Mouse (Mus musculus): ENCODE data around the gene Smtnl1. TPM values are rescaled to one million over a fixed set of nuclear protein-coding genes. Genes with fewer than 3 reads are reported as not detected.
A peak's percentile ranks its signal among the peaks of the same experiment; 100 is the strongest.

The Smtnl1 gene
- polyA plus RNA-seq, 1 experiment: 0.08 TPM

DNA sequence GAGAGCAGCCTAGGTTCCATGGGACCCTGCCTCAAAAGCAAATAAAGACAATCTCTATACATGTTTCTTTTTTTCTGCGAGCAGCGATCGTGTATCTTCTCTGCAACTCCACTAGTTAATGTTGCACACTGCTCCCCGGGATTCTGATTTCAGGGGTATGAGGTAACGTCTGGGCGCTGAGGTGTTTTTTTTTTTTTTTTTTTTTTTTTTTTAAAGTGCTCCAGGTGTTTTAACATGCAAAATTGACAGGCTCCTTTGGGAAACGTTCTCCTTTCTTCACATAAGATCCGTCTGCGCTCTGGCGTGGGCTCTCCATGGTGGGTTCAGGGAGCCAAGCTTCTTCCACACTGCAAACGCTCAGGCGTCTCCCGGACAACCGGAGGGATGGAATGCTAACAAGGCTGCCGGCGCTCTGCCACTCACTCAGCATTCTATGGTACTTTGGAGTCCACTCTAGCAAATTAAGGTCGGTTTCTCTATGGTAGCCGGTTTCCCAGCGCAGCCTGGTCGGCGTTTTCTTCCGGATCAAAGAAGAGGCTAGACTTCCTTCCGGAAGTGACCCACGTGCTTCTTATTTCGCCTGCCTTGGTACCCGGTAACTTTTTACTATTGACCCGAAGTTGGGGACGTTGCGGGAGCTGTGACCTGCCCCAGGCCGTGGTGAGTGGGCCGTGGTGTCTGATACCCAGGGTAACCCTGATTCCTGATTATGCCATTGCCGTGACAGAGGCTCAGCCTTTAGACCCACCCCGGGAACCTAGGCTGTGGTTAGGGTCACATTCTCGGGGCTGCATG lies 4.2 kb upstream of the Smtnl1 start, which contains the start of gene Timm10:
Timm10 (plus strand) TSS at position 510 of the 795 bp plus-strand sequence.
- H3K4me3 ChIP-seq (replicated peaks): peak within 1 kb of the TSS; percentile 88
- TF ChIP-seq TAL1 (IDR thresholded peaks at IDR 0.05; ENCODE audit: low read length): no peak
- no peak for TF ChIP-seq GATA1 (IDR thresholded peaks at IDR 0.05; ENCODE audit: low read length)
- H3K9me3 ChIP-seq (ENCODE audit: control insufficient read depth, low read length): peaks cover 4% of the 10 kb centered on the region
- H3K27me3 ChIP-seq (ENCODE audit: control insufficient read depth): peaks cover 37% of the 10 kb centered on the region
- H3K36me3 ChIP-seq (ENCODE audit: control insufficient read depth): peaks cover 35% of the 10 kb centered on the region
- H3K4me1 ChIP-seq (ENCODE audit: control insufficient read depth): peaks cover 78% of the 10 kb centered on the region

DNA sequence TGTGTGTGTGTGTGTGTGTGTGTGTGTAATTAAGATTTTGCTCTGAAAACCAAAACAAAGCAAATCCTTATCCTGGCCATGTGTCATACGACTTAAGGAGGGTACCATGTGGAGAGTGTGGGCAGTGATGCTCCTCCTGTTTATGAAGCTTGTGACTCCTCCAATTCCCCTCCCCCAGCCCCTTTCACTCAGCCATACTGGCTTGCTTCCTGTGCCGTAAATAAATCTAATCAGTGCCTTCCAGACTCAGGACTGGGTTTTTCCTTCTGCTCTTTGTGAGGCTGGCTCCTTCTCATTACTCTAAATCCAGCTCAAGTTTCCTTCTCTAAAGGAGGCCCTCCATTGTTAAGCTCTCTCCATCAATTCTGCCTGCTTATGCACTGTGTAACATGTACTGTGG lies 785 bp upstream of the Smtnl1 start:
- no peak overlapping the region for H3K4me3 ChIP-seq (replicated peaks)
- TF ChIP-seq TAL1 (IDR thresholded peaks at IDR 0.05; ENCODE audit: low read length): no peak
- no peak for TF ChIP-seq GATA1 (IDR thresholded peaks at IDR 0.05; ENCODE audit: low read length)
- H3K9me3 ChIP-seq (ENCODE audit: control insufficient read depth, low read length): peaks cover under 1% of the 10 kb centered on the region
- H3K27me3 ChIP-seq (ENCODE audit: control insufficient read depth): peaks cover 72% of the 10 kb centered on the region
- peaks cover 62% of the 10 kb centered on the region for H3K4me1 ChIP-seq (ENCODE audit: control insufficient read depth)
- H3K36me3 ChIP-seq (ENCODE audit: control insufficient read depth): peaks cover 3% of the 10 kb centered on the region

DNA sequence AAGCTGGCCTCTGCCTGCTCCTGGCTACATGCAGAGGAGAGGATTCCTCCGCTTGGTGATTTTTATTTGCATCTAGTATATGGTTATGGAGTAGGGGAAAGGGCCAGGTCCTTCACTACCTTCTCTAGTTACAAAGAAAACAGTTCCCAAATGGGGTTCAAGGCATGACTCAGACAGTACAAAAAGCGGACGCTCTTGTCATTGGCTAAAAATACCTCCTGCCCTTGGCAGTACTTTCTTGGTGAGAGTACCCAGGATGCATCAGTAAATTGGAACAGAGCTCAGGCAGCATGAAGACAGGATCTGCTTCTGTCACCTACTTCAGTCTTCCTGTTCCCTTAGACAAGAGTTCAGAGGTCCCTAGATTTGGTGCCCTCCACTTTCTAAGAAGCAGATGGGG lies 2.6 kb downstream of the Smtnl1 start:
- TF ChIP-seq GATA1 (IDR thresholded peaks at IDR 0.05; ENCODE audit: low read length) (no peak), TAL1 (IDR thresholded peaks at IDR 0.05; ENCODE audit: low read length) (no peak)
- H3K4me1 ChIP-seq (ENCODE audit: control insufficient read depth): peaks cover 61% of the 10 kb centered on the region
- H3K9me3 ChIP-seq (ENCODE audit: control insufficient read depth, low read length): peaks cover 7% of the 10 kb centered on the region
- no peak overlapping the region for H3K4me3 ChIP-seq (replicated peaks)
- peaks cover 13% of the 10 kb centered on the region for H3K36me3 ChIP-seq (ENCODE audit: control insufficient read depth)
- peaks cover 98% of the 10 kb centered on the region for H3K27me3 ChIP-seq (ENCODE audit: control insufficient read depth)

DNA sequence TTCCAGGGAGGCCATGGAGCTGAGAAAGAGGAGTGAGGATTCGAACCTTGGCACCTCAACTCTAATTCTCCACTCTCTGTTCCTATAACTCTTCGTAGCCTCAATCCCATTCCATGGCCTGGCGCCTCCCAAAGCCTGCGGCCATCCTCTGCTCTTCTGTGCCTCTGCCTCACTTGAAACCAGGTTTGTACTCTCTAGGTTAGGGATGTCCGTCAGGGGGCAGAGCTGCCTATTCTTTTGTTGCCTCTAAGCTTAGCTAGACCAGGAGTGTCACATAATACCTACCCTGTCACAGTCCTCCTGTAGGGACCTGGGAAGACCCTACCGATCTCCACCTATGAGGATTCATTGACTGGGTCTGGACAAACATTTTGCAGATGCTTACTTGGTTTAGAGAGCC lies 9.8 kb downstream of the Smtnl1 start:
- peaks cover 29% of the 10 kb centered on the region for H3K27me3 ChIP-seq (ENCODE audit: control insufficient read depth)
- TF ChIP-seq TAL1 (IDR thresholded peaks at IDR 0.05; ENCODE audit: low read length) (no peak), GATA1 (IDR thresholded peaks at IDR 0.05; ENCODE audit: low read length) (no peak)
- peaks cover 92% of the 10 kb centered on the region for H3K4me1 ChIP-seq (ENCODE audit: control insufficient read depth)
- H3K4me3 ChIP-seq (replicated peaks): peak overlapping the region; percentile 55
- peaks cover 21% of the 10 kb centered on the region for H3K9me3 ChIP-seq (ENCODE audit: control insufficient read depth, low read length)
- H3K36me3 ChIP-seq (ENCODE audit: control insufficient read depth): peaks cover 79% of the 10 kb centered on the region

DNA sequence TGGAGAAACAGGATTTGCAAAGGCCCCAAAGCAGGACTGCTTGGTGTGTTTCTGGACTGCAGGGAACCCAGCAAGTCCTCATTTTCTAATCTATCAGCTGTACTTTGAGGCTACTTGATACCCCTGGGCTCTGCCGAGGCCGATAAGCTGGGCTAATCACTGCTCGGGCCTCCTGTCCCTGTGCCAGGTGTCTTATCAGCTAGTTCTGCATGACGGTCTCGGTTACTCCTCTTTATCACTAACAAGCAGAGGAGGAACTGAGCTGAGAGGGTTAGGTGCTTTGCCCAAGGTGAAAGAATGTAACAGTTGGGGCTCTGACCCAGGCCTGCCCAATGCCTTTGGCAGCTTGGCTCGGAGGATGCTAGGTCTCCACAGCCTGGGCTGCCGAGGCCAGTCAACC lies 10.6 kb downstream of the Smtnl1 start:
- TF ChIP-seq GATA1 (IDR thresholded peaks at IDR 0.05; ENCODE audit: low read length) (peak; percentile 99), TAL1 (IDR thresholded peaks at IDR 0.05; ENCODE audit: low read length) (peak; percentile 99)
- peak overlapping the region; percentile 55 for H3K4me3 ChIP-seq (replicated peaks)
- H3K36me3 ChIP-seq (ENCODE audit: control insufficient read depth): peaks cover 87% of the 10 kb centered on the region
- H3K27me3 ChIP-seq (ENCODE audit: control insufficient read depth): peaks cover 21% of the 10 kb centered on the region
- H3K4me1 ChIP-seq (ENCODE audit: control insufficient read depth): peaks cover 92% of the 10 kb centered on the region
- H3K9me3 ChIP-seq (ENCODE audit: control insufficient read depth, low read length): peaks cover 21% of the 10 kb centered on the region

GRCm38 (mm10) chr2:84810886-84811577 lies 11.4 kb downstream of the Smtnl1 start:
- TF ChIP-seq GATA1 (IDR thresholded peaks at IDR 0.05; ENCODE audit: low read length) (no peak), TAL1 (IDR thresholded peaks at IDR 0.05; ENCODE audit: low read length) (no peak)
- peak overlapping the region; percentile 55 for H3K4me3 ChIP-seq (replicated peaks)
- peaks cover 13% of the 10 kb centered on the region for H3K27me3 ChIP-seq (ENCODE audit: control insufficient read depth)
- H3K9me3 ChIP-seq (ENCODE audit: control insufficient read depth, low read length): peaks cover 21% of the 10 kb centered on the region
- peaks cover 94% of the 10 kb centered on the region for H3K4me1 ChIP-seq (ENCODE audit: control insufficient read depth)
- H3K36me3 ChIP-seq (ENCODE audit: control insufficient read depth): peaks cover 93% of the 10 kb centered on the region

- H3K27me3 ChIP-seq (ENCODE audit: control insufficient read depth): peaks cover 7% of the 10 kb centered on the region
- peak overlapping the region; percentile 23 for H3K4me3 ChIP-seq (replicated peaks)
- peaks cover 93% of the 10 kb centered on the region for H3K36me3 ChIP-seq (ENCODE audit: control insufficient read depth)
- peaks cover 21% of the 10 kb centered on the region for H3K9me3 ChIP-seq (ENCODE audit: control insufficient read depth, low read length)
- TF ChIP-seq GATA1 (IDR thresholded peaks at IDR 0.05; ENCODE audit: low read length) (no peak), TAL1 (IDR thresholded peaks at IDR 0.05; ENCODE audit: low read length) (no peak)
- H3K4me1 ChIP-seq (ENCODE audit: control insufficient read depth): peaks cover 94% of the 10 kb centered on the region
Observed at GRCm38 (mm10) chr2:84810526-84810885, 11.9 kb downstream of the Smtnl1 start.

- Histone ChIP-seq H3K36me3 (ENCODE audit: control insufficient read depth) (peaks cover 95% of the 10 kb centered on the region), H3K9me3 (ENCODE audit: control insufficient read depth, low read length) (peaks cover 25% of the 10 kb centered on the region), H3K4me3 (replicated peaks) (no peak overlapping the region), H3K27me3 (ENCODE audit: control insufficient read depth) (peaks cover 3% of the 10 kb centered on the region; the same call in 1 of the 2 replicates), H3K4me1 (ENCODE audit: control insufficient read depth) (peaks cover 95% of the 10 kb centered on the region)
- no peak for TF ChIP-seq GATA1 (IDR thresholded peaks at IDR 0.05; ENCODE audit: low read length)
- TF ChIP-seq TAL1 (IDR thresholded peaks at IDR 0.05; ENCODE audit: low read length): no peak
Observed at GRCm38 (mm10) chr2:84809330-84809729, 13.1 kb downstream of the Smtnl1 start.

- Histone ChIP-seq H3K4me3 (replicated peaks) (no peak overlapping the region), H3K27me3 (ENCODE audit: control insufficient read depth) (peaks cover 3% of the 10 kb centered on the region; the same call in 1 of the 2 replicates), H3K9me3 (ENCODE audit: control insufficient read depth, low read length) (peaks cover 30% of the 10 kb centered on the region), H3K36me3 (ENCODE audit: control insufficient read depth) (peaks cover 98% of the 10 kb centered on the region), H3K4me1 (ENCODE audit: control insufficient read depth) (peaks cover 93% of the 10 kb centered on the region)
- TF ChIP-seq TAL1 (IDR thresholded peaks at IDR 0.05; ENCODE audit: low read length) (no peak), GATA1 (IDR thresholded peaks at IDR 0.05; ENCODE audit: low read length) (no peak)
Observed at GRCm38 (mm10) chr2:84806546-84806945, 15.9 kb downstream of the Smtnl1 start.
